Mouse (Mus musculus): ENCODE data around the gene Prr14l. TPM values are rescaled to one million over a fixed set of nuclear protein-coding genes. Genes with fewer than 3 reads are reported as not detected.
"Not testable (repeated sequence)": the region's sequence is repeated elsewhere in the genome, so short reads cannot be mapped to it uniquely, and the experiment has no call there.

Gene Prr14l
- polyA plus RNA-seq, 1 experiment from 2014 or later: 16.3 TPM

DNA sequence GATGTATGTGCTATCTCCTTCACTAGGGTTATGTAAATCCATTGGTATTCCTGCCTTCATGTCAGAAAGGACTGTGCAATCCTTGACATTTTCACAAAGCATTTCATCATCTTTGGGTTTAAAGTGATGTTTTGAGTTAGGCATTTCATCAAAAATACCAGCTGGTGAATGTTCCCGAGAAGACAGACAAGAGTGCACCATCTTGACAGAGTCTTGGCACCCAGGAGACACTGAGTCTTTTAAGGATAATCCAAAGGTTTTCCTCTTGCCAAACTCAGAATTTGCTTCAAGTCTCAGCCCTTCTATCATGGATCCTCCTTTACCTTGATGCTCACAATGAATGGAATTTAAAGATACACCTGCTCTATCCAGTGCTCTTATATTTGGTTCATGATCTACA, 25.3 kb downstream of the Prr14l start:
- not testable (repeated sequence) for ATAC-seq (ENCODE audit: insufficient read depth, low FRiP score); H3K27me3 ChIP-seq (ENCODE audit: control insufficient read depth, insufficient read depth, low read length)

GRCm38 (mm10) chr5:32827009-32827408, 27.0 kb downstream of the Prr14l start, which contains the start of gene Gm20671:
Gm20671 (minus strand) TSS chr5:32827109.
- no peak for ATAC-seq (ENCODE audit: insufficient read depth, low FRiP score)
- H3K9ac ChIP-seq (ENCODE audit: low read length): no peak within 1 kb of the TSS
- H3K27ac ChIP-seq (ENCODE audit: low read length): no peak within 1 kb of the TSS
- WGBS: 89% methylated on average over 7 of the region's 7 CpGs
- H3K4me2 ChIP-seq (ENCODE audit: low read depth, low read length): no peak within 1 kb of the TSS
- no peaks in the 10 kb centered on the region for H3K27me3 ChIP-seq (ENCODE audit: control insufficient read depth, insufficient read depth, low read length)
- no peak within 1 kb of the TSS for H3K4me3 ChIP-seq (replicated peaks; ENCODE audit: low read length)
- peaks cover 25% of the 10 kb centered on the region; the same call in 1 of the 2 replicates for H3K36me3 ChIP-seq (ENCODE audit: control insufficient read depth, insufficient read depth, low read length)
- H3K4me1 ChIP-seq (ENCODE audit: control insufficient read depth, insufficient read depth, low read length): no peaks in the 10 kb centered on the region
- no peaks in the 10 kb centered on the region for H3K9me3 ChIP-seq (replicated peaks; ENCODE audit: control insufficient read depth, low read length)

More for the DNA sequence above, 25.3 kb downstream of the Prr14l start:
- H3K9me3 ChIP-seq (replicated peaks; ENCODE audit: control insufficient read depth, low read length); H3K4me1 ChIP-seq (ENCODE audit: control insufficient read depth, insufficient read depth, low read length); H3K9ac ChIP-seq (ENCODE audit: low read length); H3K4me3 ChIP-seq (replicated peaks; ENCODE audit: low read length); H3K27ac ChIP-seq (ENCODE audit: low read length); H3K4me2 ChIP-seq (ENCODE audit: low read depth, low read length): not testable (repeated sequence)
- 95% methylated on average over 1 of the region's 1 CpGs for WGBS
- peaks cover 21% of the 10 kb centered on the region; the same call in 1 of the 2 replicates for H3K36me3 ChIP-seq (ENCODE audit: control insufficient read depth, insufficient read depth, low read length)

DNA sequence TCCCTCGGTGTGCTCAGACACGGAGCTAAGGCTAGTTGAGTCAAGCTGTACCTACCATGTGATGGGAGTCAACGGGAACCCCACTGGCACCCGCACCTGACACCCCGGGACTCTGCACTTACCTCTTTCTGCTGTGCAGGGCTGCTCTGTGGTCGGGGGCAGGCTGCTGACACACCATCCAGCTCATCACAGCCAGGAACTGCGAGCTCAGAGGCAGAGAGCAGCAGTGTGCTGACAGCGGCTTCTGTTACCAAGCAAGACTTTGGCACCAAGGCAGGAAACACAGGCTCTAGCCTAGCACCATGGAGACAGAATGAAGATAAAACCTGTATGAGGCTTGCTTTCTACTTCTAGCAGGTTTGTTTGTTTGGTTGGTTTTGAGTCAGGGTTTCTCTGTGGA, 33.6 kb downstream of the Prr14l start:
- Histone ChIP-seq H3K4me1 (ENCODE audit: control insufficient read depth, insufficient read depth, low read length) (no peaks in the 10 kb centered on the region), H3K4me3 (replicated peaks; ENCODE audit: low read length) (no peak overlapping the region), H3K9me3 (replicated peaks; ENCODE audit: control insufficient read depth, low read length) (no peaks in the 10 kb centered on the region), H3K27me3 (ENCODE audit: control insufficient read depth, insufficient read depth, low read length) (no peaks in the 10 kb centered on the region), H3K27ac (ENCODE audit: low read length) (no peak overlapping the region), H3K4me2 (ENCODE audit: low read depth, low read length) (no peak overlapping the region), H3K36me3 (ENCODE audit: control insufficient read depth, insufficient read depth, low read length) (peaks cover 29% of the 10 kb centered on the region; the same call in 1 of the 2 replicates), H3K9ac (ENCODE audit: low read length) (no peak overlapping the region)
- ATAC-seq (ENCODE audit: insufficient read depth, low FRiP score): no peak
- WGBS: 92% methylated on average over 8 of the region's 8 CpGs

- peaks cover 26% of the 10 kb centered on the region for H3K36me3 ChIP-seq (ENCODE audit: control insufficient read depth, insufficient read depth, low read length)
Observed at GRCm38 (mm10) chr5:32815396-32815795, 38.7 kb downstream of the Prr14l start.

GRCm38 (mm10) chr5:32786454-32786853, 67.6 kb downstream of the Prr14l start:
- not testable (repeated sequence) for H3K4me2 ChIP-seq (ENCODE audit: low read depth, low read length); H3K27ac ChIP-seq (ENCODE audit: low read length); ATAC-seq (ENCODE audit: insufficient read depth, low FRiP score); H3K9me3 ChIP-seq (replicated peaks; ENCODE audit: control insufficient read depth, low read length); H3K36me3 ChIP-seq (ENCODE audit: control insufficient read depth, insufficient read depth, low read length); H3K4me3 ChIP-seq (replicated peaks; ENCODE audit: low read length); H3K27me3 ChIP-seq (ENCODE audit: control insufficient read depth, insufficient read depth, low read length); H3K9ac ChIP-seq (ENCODE audit: low read length); H3K4me1 ChIP-seq (ENCODE audit: control insufficient read depth, insufficient read depth, low read length)
- WGBS: 69% methylated on average over 1 of the region's 1 CpGs

More at GRCm38 (mm10) chr5:32815396-32815795, 38.7 kb downstream of the Prr14l start:
- Histone ChIP-seq H3K4me1 (ENCODE audit: control insufficient read depth, insufficient read depth, low read length) (no peaks in the 10 kb centered on the region), H3K9me3 (replicated peaks; ENCODE audit: control insufficient read depth, low read length) (no peaks in the 10 kb centered on the region), H3K9ac (ENCODE audit: low read length) (no peak overlapping the region), H3K27ac (ENCODE audit: low read length) (no peak overlapping the region), H3K27me3 (ENCODE audit: control insufficient read depth, insufficient read depth, low read length) (no peaks in the 10 kb centered on the region), H3K4me2 (ENCODE audit: low read depth, low read length) (no peak overlapping the region), H3K4me3 (replicated peaks; ENCODE audit: low read length) (no peak overlapping the region)
- no peak for ATAC-seq (ENCODE audit: insufficient read depth, low FRiP score)
- WGBS: 94% methylated on average over 4 of the region's 4 CpGs

- peak; percentile 99 for ATAC-seq (ENCODE audit: insufficient read depth, low FRiP score)
- no peaks in the 10 kb centered on the region for H3K27me3 ChIP-seq (ENCODE audit: control insufficient read depth, insufficient read depth, low read length)
- H3K36me3 ChIP-seq (ENCODE audit: control insufficient read depth, insufficient read depth, low read length): no peaks in the 10 kb centered on the region
- no peaks in the 10 kb centered on the region for H3K9me3 ChIP-seq (replicated peaks; ENCODE audit: control insufficient read depth, low read length)
- H3K4me1 ChIP-seq (ENCODE audit: control insufficient read depth, insufficient read depth, low read length): no peaks in the 10 kb centered on the region
- H3K9ac ChIP-seq (ENCODE audit: low read length): peak within 1 kb of the TSS; percentile 79
- H3K27ac ChIP-seq (ENCODE audit: low read length): peak within 1 kb of the TSS; percentile 60
- peak within 1 kb of the TSS; percentile 91 for H3K4me3 ChIP-seq (replicated peaks; ENCODE audit: low read length)
- WGBS: under 1% methylated on average over 52 of the region's 52 CpGs
- peak within 1 kb of the TSS; percentile 88 for H3K4me2 ChIP-seq (ENCODE audit: low read depth, low read length)
Observed at GRCm38 (mm10) chr5:32785313-32785915, 68.6 kb downstream of the Prr14l start, which contains the start of gene Pisd. Pisd (minus strand) TSS chr5:32785646.

DNA sequence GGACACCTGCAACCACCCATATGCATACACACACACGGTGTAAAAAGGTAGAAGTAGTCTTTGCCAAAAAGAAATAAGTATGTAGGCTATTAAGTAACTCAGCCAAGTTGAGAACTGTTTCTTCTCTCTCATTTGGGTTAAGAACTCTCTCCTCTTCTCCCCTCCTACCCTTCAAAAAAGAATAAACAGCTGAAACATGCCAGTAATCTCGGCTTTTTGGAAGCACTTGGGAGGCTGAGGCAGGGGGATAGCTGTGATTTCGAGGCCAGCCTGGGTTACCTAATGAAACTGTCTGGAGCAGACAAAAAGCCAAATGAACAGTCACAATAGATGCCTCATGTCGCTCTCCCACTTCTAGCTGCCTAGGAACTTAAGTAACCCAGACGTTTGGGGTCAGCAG, 69.3 kb downstream of the Prr14l start:
- Histone ChIP-seq H3K4me3 (replicated peaks; ENCODE audit: low read length) (peak overlapping the region; percentile 91), H3K36me3 (ENCODE audit: control insufficient read depth, insufficient read depth, low read length) (no peaks in the 10 kb centered on the region), H3K4me2 (ENCODE audit: low read depth, low read length) (peak overlapping the region; percentile 88), H3K9ac (ENCODE audit: low read length) (peak overlapping the region; percentile 79), H3K27me3 (ENCODE audit: control insufficient read depth, insufficient read depth, low read length) (no peaks in the 10 kb centered on the region), H3K4me1 (ENCODE audit: control insufficient read depth, insufficient read depth, low read length) (no peaks in the 10 kb centered on the region), H3K27ac (ENCODE audit: low read length) (peak overlapping the region; percentile 34), H3K9me3 (replicated peaks; ENCODE audit: control insufficient read depth, low read length) (no peaks in the 10 kb centered on the region)
- no peak for ATAC-seq (ENCODE audit: insufficient read depth, low FRiP score)
- 26% methylated on average over 5 of the region's 5 CpGs for WGBS

- ATAC-seq (ENCODE audit: insufficient read depth, low FRiP score): no peak
Observed at GRCm38 (mm10) chr5:32781596-32781995, 72.5 kb downstream of the Prr14l start.

GRCm38 (mm10) chr5:32778168-32778567, 75.9 kb downstream of the Prr14l start:
- no peak for ATAC-seq (ENCODE audit: insufficient read depth, low FRiP score)
- H3K9ac ChIP-seq (ENCODE audit: low read length): no peak overlapping the region
- H3K4me1 ChIP-seq (ENCODE audit: control insufficient read depth, insufficient read depth, low read length): no peaks in the 10 kb centered on the region
- 88% methylated on average over 3 of the region's 3 CpGs for WGBS
- H3K27ac ChIP-seq (ENCODE audit: low read length): no peak overlapping the region
- no peaks in the 10 kb centered on the region for H3K9me3 ChIP-seq (replicated peaks; ENCODE audit: control insufficient read depth, low read length)
- no peak overlapping the region for H3K4me3 ChIP-seq (replicated peaks; ENCODE audit: low read length)
- no peak overlapping the region for H3K4me2 ChIP-seq (ENCODE audit: low read depth, low read length)
- H3K36me3 ChIP-seq (ENCODE audit: control insufficient read depth, insufficient read depth, low read length): no peaks in the 10 kb centered on the region
- H3K27me3 ChIP-seq (ENCODE audit: control insufficient read depth, insufficient read depth, low read length): no peaks in the 10 kb centered on the region

More at GRCm38 (mm10) chr5:32781596-32781995, 72.5 kb downstream of the Prr14l start:
- no peak overlapping the region for H3K4me2 ChIP-seq (ENCODE audit: low read depth, low read length)
- WGBS: 84% methylated on average over 5 of the region's 5 CpGs
- H3K4me1 ChIP-seq (ENCODE audit: control insufficient read depth, insufficient read depth, low read length): no peaks in the 10 kb centered on the region
- no peak overlapping the region for H3K27ac ChIP-seq (ENCODE audit: low read length)
- H3K9me3 ChIP-seq (replicated peaks; ENCODE audit: control insufficient read depth, low read length): no peaks in the 10 kb centered on the region
- H3K36me3 ChIP-seq (ENCODE audit: control insufficient read depth, insufficient read depth, low read length): no peaks in the 10 kb centered on the region
- H3K9ac ChIP-seq (ENCODE audit: low read length): no peak overlapping the region
- no peaks in the 10 kb centered on the region for H3K27me3 ChIP-seq (ENCODE audit: control insufficient read depth, insufficient read depth, low read length)
- H3K4me3 ChIP-seq (replicated peaks; ENCODE audit: low read length): no peak overlapping the region
